Mouse (Mus musculus): ENCODE results near the gene Gtf3c1.

DNA sequence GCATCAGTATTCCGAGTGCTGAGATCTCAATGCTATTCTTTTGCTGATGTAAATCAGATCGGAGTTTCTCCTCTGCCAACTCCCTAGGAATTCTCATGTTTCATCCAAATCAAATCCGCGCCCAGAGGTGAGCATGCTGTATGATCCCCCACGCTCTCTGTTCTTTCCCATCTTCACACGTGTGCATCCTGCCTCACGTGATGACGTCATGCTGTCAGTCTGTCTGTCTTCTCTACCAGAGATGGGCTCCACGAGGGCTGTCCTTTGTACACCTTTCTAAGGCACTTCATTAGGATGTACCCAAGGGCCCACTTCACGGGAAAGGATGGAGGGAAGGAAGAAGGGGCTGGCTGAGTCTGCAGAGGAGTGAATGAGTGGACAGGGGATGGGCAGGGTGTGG lies 107.4 kb downstream of the Gtf3c1 start:
- TF ChIP-seq CTCF (IDR thresholded peaks at IDR 0.05; ENCODE audit: low read depth, low read length) (no peak), TAL1 (conservative IDR thresholded peaks at IDR 0.05; ENCODE audit: low read depth, low read length) (no peak), POLR2AphosphoS5 (IDR thresholded peaks at IDR 0.05; ENCODE audit: insufficient replicate concordance, low read depth, low read length) (no peak), GATA1 (IDR thresholded peaks at IDR 0.05; ENCODE audit: borderline replicate concordance, low read length) (no peak)

Data from G1E (cell line).